8 mouse cellular contexts compared by ENCODE assay signal in genomic region chr7:80208738-80209430, GRCm38 (mm10). TPM values are rescaled to one million over a fixed set of nuclear protein-coding genes. Genes with fewer than 3 reads are reported as not detected.
DNase-seq lines count a peak whose midpoint lies in the region; ATAC-seq and TF ChIP-seq lines count a peak whose summit lies in the region.

No protein-coding gene starts in this region.

- WGBS in heart, embryonic 11.5 days (ENCODE audit: insufficient replicate concordance), result 47% methylated on average over 10 of the region's 10 CpGs
- 9% methylated on average over 10 of the region's 10 CpGs for WGBS in liver, embryonic 14.5 days (ENCODE audit: insufficient replicate concordance)
- 80% methylated on average over 10 of the region's 10 CpGs for WGBS in midbrain, embryonic 14.5 days
- 61% methylated on average over 10 of the region's 10 CpGs for WGBS in forebrain, postnatal 0 days

- ATAC-seq in heart, embryonic 11.5 days (replicated peaks; ENCODE audit: insufficient number of reproducible peaks, low FRiP score, low TSS enrichment), result peak; percentile 79
- peak; percentile 87 for ATAC-seq in liver, embryonic 14.5 days (ENCODE audit: insufficient read depth)
- no peak for ATAC-seq in midbrain, embryonic 14.5 days (ENCODE audit: low FRiP score, low TSS enrichment)
- ATAC-seq in forebrain, postnatal 0 days, result no peak

- H3K27ac ChIP-seq in heart, embryonic 11.5 days (ENCODE audit: low read depth, low read length), result peak overlapping the region; percentile 77
- peak overlapping the region; percentile 100 for H3K27ac ChIP-seq in liver, embryonic 14.5 days
- H3K27ac ChIP-seq in midbrain, embryonic 14.5 days (replicated peaks; ENCODE audit: low read depth, low read length), result no peak overlapping the region
- H3K27ac ChIP-seq in forebrain, postnatal 0 days (ENCODE audit: low read depth, low read length), result no peak overlapping the region

- peaks cover under 1% of the 10 kb centered on the region for H3K36me3 ChIP-seq in heart, embryonic 11.5 days (ENCODE audit: control insufficient read depth, insufficient read depth, low read length)
- H3K36me3 ChIP-seq in liver, embryonic 14.5 days (replicated peaks; ENCODE audit: control insufficient read depth, insufficient read depth, low read depth), result peaks cover 21% of the 10 kb centered on the region
- H3K36me3 ChIP-seq in midbrain, embryonic 14.5 days (ENCODE audit: control insufficient read depth, insufficient read depth, low read length), result peaks cover 10% of the 10 kb centered on the region
- H3K36me3 ChIP-seq in forebrain, postnatal 0 days (ENCODE audit: insufficient read depth), result peaks cover 13% of the 10 kb centered on the region

- TF ChIP-seq EP300 in liver, embryonic 14.5 days (IDR thresholded peaks at IDR 0.05; ENCODE audit: low read depth), result peak; percentile 96

- peak overlapping the region; percentile 12; the same call in 1 of the 2 replicates for H3K9ac ChIP-seq in heart, embryonic 11.5 days (ENCODE audit: low read depth, low read length)
- peak overlapping the region; percentile 85 for H3K9ac ChIP-seq in liver, embryonic 14.5 days (replicated peaks)
- H3K9ac ChIP-seq in midbrain, embryonic 14.5 days (replicated peaks; ENCODE audit: low read length), result no peak overlapping the region
- no peak overlapping the region for H3K9ac ChIP-seq in forebrain, postnatal 0 days

- DNase-seq in ovary, postnatal 36 days (ENCODE audit: low spot score), result peak; percentile 77
- DNase-seq in ovary, postnatal 10 days (ENCODE audit: low spot score), result no peak
- peak; percentile 96 to 98 (median 98) for DNase-seq in liver, embryonic 14.5 days (ENCODE audit: low read depth in 3 of 3, low spot score in 3 of 3)
- peak; percentile 74 to 80 for DNase-seq in spleen, postnatal 14 days (ENCODE audit: low spot score in 2 of 2)
- DNase-seq in midbrain, embryonic 14.5 days, result no peak
- no peak for DNase-seq in forebrain, postnatal 0 days
- DNase-seq in gastrocnemius, adult 8-10 months (ENCODE audit: low spot score in 2 of 2), result no peak

- no peak overlapping the region for H3K4me3 ChIP-seq in heart, embryonic 11.5 days (ENCODE audit: low read depth, low read length)
- H3K4me3 ChIP-seq in liver, embryonic 14.5 days (ENCODE audit: insufficient read depth in 1 of 2, low read depth in 2 of 2, low read length in 2 of 2), result peak overlapping the region; percentile 40 to 44
- H3K4me3 ChIP-seq in midbrain, embryonic 14.5 days (replicated peaks; ENCODE audit: low read depth, low read length), result no peak overlapping the region
- no peak overlapping the region for H3K4me3 ChIP-seq in forebrain, postnatal 0 days (ENCODE audit: low read depth, low read length)

- peaks cover 40% of the 10 kb centered on the region for H3K4me1 ChIP-seq in heart, embryonic 11.5 days (ENCODE audit: control insufficient read depth, insufficient read depth, low read length)
- peaks cover 78 to 83% of the 10 kb centered on the region in 2 experiments for H3K4me1 ChIP-seq in liver, embryonic 14.5 days (replicated peaks; ENCODE audit: control insufficient read depth in 2 of 2, insufficient read depth in 2 of 2, low read length in 1 of 2)
- H3K4me1 ChIP-seq in midbrain, embryonic 14.5 days (ENCODE audit: control insufficient read depth, insufficient read depth, low read length), result peaks cover 6% of the 10 kb centered on the region
- no peaks in the 10 kb centered on the region for H3K4me1 ChIP-seq in forebrain, postnatal 0 days (ENCODE audit: insufficient read depth)

- no peaks in the 10 kb centered on the region for H3K9me3 ChIP-seq in heart, embryonic 11.5 days (replicated peaks; ENCODE audit: control insufficient read depth, low read length)
- H3K9me3 ChIP-seq in liver, embryonic 14.5 days (ENCODE audit: control insufficient read depth, low read length), result no peaks in the 10 kb centered on the region
- H3K9me3 ChIP-seq in midbrain, embryonic 14.5 days (ENCODE audit: control insufficient read depth, low read length), result no peaks in the 10 kb centered on the region
- H3K9me3 ChIP-seq in forebrain, postnatal 0 days (ENCODE audit: low read length), result no peaks in the 10 kb centered on the region

- H3K27me3 ChIP-seq in heart, embryonic 11.5 days (ENCODE audit: control insufficient read depth, insufficient read depth, low read length), result no peaks in the 10 kb centered on the region
- H3K27me3 ChIP-seq in liver, embryonic 14.5 days (ENCODE audit: control insufficient read depth, insufficient read depth, low read length), result no peaks in the 10 kb centered on the region
- no peaks in the 10 kb centered on the region for H3K27me3 ChIP-seq in midbrain, embryonic 14.5 days (ENCODE audit: control insufficient read depth, insufficient read depth, low read length)
- no peaks in the 10 kb centered on the region for H3K27me3 ChIP-seq in forebrain, postnatal 0 days (ENCODE audit: insufficient read depth, low read length)

- TF ChIP-seq CTCF in liver, embryonic 14.5 days (IDR thresholded peaks at IDR 0.05; ENCODE audit: low read depth), result peak; percentile 6
- TF ChIP-seq CTCF in forebrain, postnatal 0 days (IDR thresholded peaks at IDR 0.05; ENCODE audit: low read depth), result no peak

- peak overlapping the region; percentile 20 for H3K4me2 ChIP-seq in heart, embryonic 11.5 days
- H3K4me2 ChIP-seq in liver, embryonic 14.5 days (ENCODE audit: low read depth), result peak overlapping the region; percentile 87
- H3K4me2 ChIP-seq in midbrain, embryonic 14.5 days (ENCODE audit: low read length), result no peak overlapping the region
- H3K4me2 ChIP-seq in forebrain, postnatal 0 days (ENCODE audit: low read depth), result no peak overlapping the region

RNA-seq across cellular contexts. Expression of gene Sema4b, which starts 22.2 kb away (rescaled TPM):
- 5.9 and 8.5 TPM in 2 replicates for polyA plus RNA-seq in heart, embryonic 11.5 days (2014; fragmentation: Nextera tagmentation; extraction: Ambion mirVana)
- polyA plus RNA-seq in liver, embryonic 14.5 days (2012; rRNA removed), result 6.1 and 6.4 TPM in 2 replicates
- 8.5 and 9.9 TPM in 2 replicates for polyA plus RNA-seq in liver, embryonic 14.5 days (2014; fragmentation: Nextera tagmentation; extraction: Ambion mirVana)
- 19.8 and 21.9 TPM in 2 replicates for polyA plus RNA-seq in midbrain, embryonic 14.5 days (2014; fragmentation: Nextera tagmentation; extraction: Ambion mirVana)
- 24.5 and 35.6 TPM in 2 replicates for total RNA-seq in forebrain, postnatal 0 days (2014; rRNA removed)
- 17.0 and 22.4 TPM in 2 replicates for polyA plus RNA-seq in forebrain, postnatal 0 days (2015; fragmentation: Nextera tagmentation; extraction: Ambion mirVana)
- 1 to 10 TPM in 3 of 4 experiments, under 1 TPM in 1; 0.92 to 2.1 (median 1.5) TPM for total RNA-seq in gastrocnemius, adult 8-10 months (2022)

RNA-seq across cellular contexts. Expression of gene Cib1, which starts 23.7 kb away (rescaled TPM):
- 53.8 and 57.4 TPM in 2 replicates for polyA plus RNA-seq in heart, embryonic 11.5 days (2014; fragmentation: Nextera tagmentation; extraction: Ambion mirVana)
- 43.1 and 45.9 TPM in 2 replicates for polyA plus RNA-seq in liver, embryonic 14.5 days (2012; rRNA removed)
- 90.6 and 94.2 TPM in 2 replicates for polyA plus RNA-seq in liver, embryonic 14.5 days (2014; fragmentation: Nextera tagmentation; extraction: Ambion mirVana)
- polyA plus RNA-seq in midbrain, embryonic 14.5 days (2014; fragmentation: Nextera tagmentation; extraction: Ambion mirVana), result 24.2 and 26.7 TPM in 2 replicates
- 11.3 and 16.4 TPM in 2 replicates for total RNA-seq in forebrain, postnatal 0 days (2014; rRNA removed)
- polyA plus RNA-seq in forebrain, postnatal 0 days (2015; fragmentation: Nextera tagmentation; extraction: Ambion mirVana), result 29.0 and 29.3 TPM in 2 replicates
- total RNA-seq in gastrocnemius, adult 8-10 months (2022), result 1 to 10 TPM; 4.8 to 6.2 (median 5.8) TPM

RNA-seq across cellular contexts. Expression of gene Gdpgp1, which starts 23.8 kb away (rescaled TPM):
- 4.6 and 5.5 TPM in 2 replicates for polyA plus RNA-seq in heart, embryonic 11.5 days (2014; fragmentation: Nextera tagmentation; extraction: Ambion mirVana)
- 1.3 TPM in 2 replicates for polyA plus RNA-seq in liver, embryonic 14.5 days (2012; rRNA removed)
- polyA plus RNA-seq in liver, embryonic 14.5 days (2014; fragmentation: Nextera tagmentation; extraction: Ambion mirVana), result 1.1 and 1.2 TPM in 2 replicates
- polyA plus RNA-seq in midbrain, embryonic 14.5 days (2014; fragmentation: Nextera tagmentation; extraction: Ambion mirVana), result 4.0 TPM in 2 replicates
- 4.1 and 5.8 TPM in 2 replicates for total RNA-seq in forebrain, postnatal 0 days (2014; rRNA removed)
- polyA plus RNA-seq in forebrain, postnatal 0 days (2015; fragmentation: Nextera tagmentation; extraction: Ambion mirVana), result 1.3 and 2.6 TPM in 2 replicates
- total RNA-seq in gastrocnemius, adult 8-10 months (2022), result 1 to 10 TPM in 1 of 4 experiments, under 1 TPM in 3; 0.56 to 1.3 (median 0.83) TPM

RNA-seq across cellular contexts. Expression of gene Ttll13, which starts 37.3 kb away (rescaled TPM):
- polyA plus RNA-seq in heart, embryonic 11.5 days (2014; fragmentation: Nextera tagmentation; extraction: Ambion mirVana), result 0.31 and 0.51 TPM in 2 replicates
- 0.11 and 0.23 TPM in 2 replicates for polyA plus RNA-seq in liver, embryonic 14.5 days (2012; rRNA removed)
- 0.18 and 0.20 TPM in 2 replicates for polyA plus RNA-seq in liver, embryonic 14.5 days (2014; fragmentation: Nextera tagmentation; extraction: Ambion mirVana)
- polyA plus RNA-seq in midbrain, embryonic 14.5 days (2014; fragmentation: Nextera tagmentation; extraction: Ambion mirVana), result 1.2 and 2.2 TPM in 2 replicates
- 0.48 and 2.0 TPM in 2 replicates for total RNA-seq in forebrain, postnatal 0 days (2014; rRNA removed)
- polyA plus RNA-seq in forebrain, postnatal 0 days (2015; fragmentation: Nextera tagmentation; extraction: Ambion mirVana), result 1.4 and 1.5 TPM in 2 replicates
- under 1 TPM in 2 of 4 experiments, not detected in 2; 0.20 to 0.48 TPM for total RNA-seq in gastrocnemius, adult 8-10 months (2022)

RNA-seq across cellular contexts. Expression of gene Ngrn, which starts 52.1 kb away (rescaled TPM):
- 41.4 and 41.8 TPM in 2 replicates for polyA plus RNA-seq in heart, embryonic 11.5 days (2014; fragmentation: Nextera tagmentation; extraction: Ambion mirVana)
- 14.2 and 21.4 TPM in 2 replicates for polyA plus RNA-seq in liver, embryonic 14.5 days (2012; rRNA removed)
- polyA plus RNA-seq in liver, embryonic 14.5 days (2014; fragmentation: Nextera tagmentation; extraction: Ambion mirVana), result 26.7 and 28.3 TPM in 2 replicates
- 67.3 and 70.8 TPM in 2 replicates for polyA plus RNA-seq in midbrain, embryonic 14.5 days (2014; fragmentation: Nextera tagmentation; extraction: Ambion mirVana)
- 67.2 and 74.9 TPM in 2 replicates for total RNA-seq in forebrain, postnatal 0 days (2014; rRNA removed)
- 71.4 and 72.0 TPM in 2 replicates for polyA plus RNA-seq in forebrain, postnatal 0 days (2015; fragmentation: Nextera tagmentation; extraction: Ambion mirVana)
- total RNA-seq in gastrocnemius, adult 8-10 months (2022), result 10 to 100 TPM; 22.8 to 25.3 (median 24.9) TPM

Comparison
In these comparisons a context has a peak if more than half of its experiments do, and no peak if none do; other contexts are left out.
1. DNase-seq: peak in ovary, postnatal 36 days (single experiment), liver, embryonic 14.5 days (3 of 3) and spleen, postnatal 14 days (2 of 2); none in ovary, postnatal 10 days (single experiment), midbrain, embryonic 14.5 days (single experiment), forebrain, postnatal 0 days (single experiment) and gastrocnemius, adult 8-10 months (0 of 2).
2. ATAC-seq: peak in heart, embryonic 11.5 days (single experiment) and liver, embryonic 14.5 days (single experiment); none in midbrain, embryonic 14.5 days (single experiment) and forebrain, postnatal 0 days (single experiment).
3. H3K27ac ChIP-seq: peak in heart, embryonic 11.5 days (single experiment) and liver, embryonic 14.5 days (single experiment); none in midbrain, embryonic 14.5 days (single experiment) and forebrain, postnatal 0 days (single experiment).
4. H3K4me2 ChIP-seq: peak in heart, embryonic 11.5 days (single experiment) and liver, embryonic 14.5 days (single experiment); none in midbrain, embryonic 14.5 days (single experiment) and forebrain, postnatal 0 days (single experiment).
5. H3K4me3 ChIP-seq: peak in liver, embryonic 14.5 days (2 of 2); none in heart, embryonic 11.5 days (single experiment), midbrain, embryonic 14.5 days (single experiment) and forebrain, postnatal 0 days (single experiment).
6. H3K9ac ChIP-seq: peak in heart, embryonic 11.5 days (single experiment) and liver, embryonic 14.5 days (single experiment); none in midbrain, embryonic 14.5 days (single experiment) and forebrain, postnatal 0 days (single experiment).